Mouse (Mus musculus): ENCODE data around the gene Rnf144b. TPM values are rescaled to one million over a fixed set of nuclear protein-coding genes. Genes with fewer than 3 reads are reported as not detected.

Gene Rnf144b
- 1.5 and 1.7 TPM in 2 replicates for polyA plus RNA-seq (2015; fragmentation: Nextera tagmentation; extraction: Ambion mirVana)

DNA sequence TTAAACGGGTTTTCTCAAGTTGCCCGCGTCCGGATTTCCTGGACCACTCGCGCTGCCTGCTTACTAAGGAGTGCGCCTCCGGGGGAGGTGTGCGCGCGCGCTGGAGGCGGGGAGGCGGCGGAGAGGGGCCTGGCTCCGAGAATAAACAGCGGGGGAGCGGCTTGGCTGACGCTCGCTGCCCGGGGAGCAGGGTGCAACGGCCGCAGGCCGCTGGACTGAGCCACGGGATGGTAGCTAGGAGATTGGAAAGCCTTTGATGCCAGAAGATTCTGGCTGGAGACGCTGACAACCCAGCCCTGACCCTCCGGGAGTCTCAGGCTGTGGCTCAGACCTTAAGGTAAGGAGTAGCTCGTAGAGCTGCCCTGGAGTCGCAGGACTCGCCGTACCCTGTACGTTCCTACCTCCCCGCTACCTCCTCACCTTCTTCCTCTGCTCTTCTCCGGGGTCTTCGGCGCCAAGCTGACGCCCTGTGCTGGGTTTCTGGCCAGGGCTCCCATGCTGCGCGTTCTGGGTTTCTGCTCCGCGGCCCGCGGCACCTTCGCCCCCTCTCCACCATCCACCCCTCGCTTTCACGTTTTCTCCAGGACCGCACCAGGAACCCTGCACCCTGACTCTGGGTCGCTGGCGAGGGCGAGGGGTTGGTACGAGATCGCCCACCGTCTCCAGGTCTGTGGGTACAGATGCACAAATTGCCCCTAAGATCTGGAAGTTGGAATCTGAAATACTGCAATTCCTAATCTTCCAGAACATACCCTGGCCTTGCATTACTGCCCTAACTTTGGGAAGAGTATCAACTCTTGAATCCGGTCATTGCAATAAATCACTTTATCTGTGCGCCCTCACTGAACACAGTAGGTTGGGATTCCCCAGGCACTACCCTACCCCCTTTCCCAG lies at the start of gene Rnf144b:
Gene Rnf144b, plus strand, starts transcription at position 120 of the 894 bp plus-strand sequence.
- H3K9ac ChIP-seq, result peak within 1 kb of the TSS; percentile 73
- peak within 1 kb of the TSS; percentile 67 for H3K27ac ChIP-seq
- peaks cover 31% of the 10 kb centered on the region for H3K4me1 ChIP-seq (replicated peaks)
- peak within 1 kb of the TSS; percentile 74 for H3K4me3 ChIP-seq
- ATAC-seq (replicated peaks; ENCODE audit: insufficient number of reproducible peaks, insufficient read depth, low FRiP score, low read depth), result peak; percentile 78
- no peaks in the 10 kb centered on the region for H3K9me3 ChIP-seq (replicated peaks)
- 3% methylated on average over 55 of the region's 55 CpGs for WGBS
- H3K27me3 ChIP-seq, result no peaks in the 10 kb centered on the region
- peak within 1 kb of the TSS; percentile 97 for H3K4me2 ChIP-seq
- no peaks in the 10 kb centered on the region for H3K36me3 ChIP-seq

DNA sequence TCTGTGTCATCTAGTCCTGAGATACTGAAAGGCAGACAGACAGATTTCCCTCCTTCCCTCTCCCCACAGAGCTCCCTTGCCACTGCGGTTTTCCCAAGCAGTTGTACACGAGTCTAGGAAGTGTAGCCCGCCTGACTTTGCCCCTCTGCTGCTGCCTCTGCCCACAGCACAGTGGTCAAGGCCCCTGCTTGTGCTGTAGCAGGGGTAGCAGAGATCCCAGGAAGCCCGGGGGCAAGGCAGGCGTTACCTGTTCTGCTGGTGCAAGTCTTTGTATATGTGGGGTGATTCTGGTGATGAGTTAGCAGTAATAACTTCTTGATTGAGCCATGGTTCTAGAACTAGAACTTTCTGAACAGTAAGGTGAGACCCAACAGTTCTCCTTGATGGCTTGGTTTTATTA lies 46.3 kb upstream of the Rnf144b start:
- Histone ChIP-seq H3K4me2 (no peak overlapping the region), H3K27ac (no peak overlapping the region), H3K36me3 (peaks cover 29% of the 10 kb centered on the region), H3K9me3 (replicated peaks) (no peaks in the 10 kb centered on the region), H3K4me3 (no peak overlapping the region), H3K9ac (no peak overlapping the region), H3K4me1 (replicated peaks) (no peaks in the 10 kb centered on the region), H3K27me3 (no peaks in the 10 kb centered on the region)
- 75% methylated on average over 5 of the region's 5 CpGs for WGBS
- ATAC-seq (replicated peaks; ENCODE audit: insufficient number of reproducible peaks, insufficient read depth, low FRiP score, low read depth), result no peak

- Histone ChIP-seq H3K36me3 (peaks cover 27% of the 10 kb centered on the region), H3K9me3 (replicated peaks) (no peaks in the 10 kb centered on the region), H3K9ac (no peak overlapping the region), H3K4me3 (no peak overlapping the region), H3K4me2 (no peak overlapping the region), H3K4me1 (replicated peaks) (no peaks in the 10 kb centered on the region), H3K27me3 (no peaks in the 10 kb centered on the region), H3K27ac (no peak overlapping the region)
- no peak for ATAC-seq (replicated peaks; ENCODE audit: insufficient number of reproducible peaks, insufficient read depth, low FRiP score, low read depth)
Measured at GRCm38 (mm10) chr13:47077367-47077766, 45.1 kb upstream of the Rnf144b start.

DNA sequence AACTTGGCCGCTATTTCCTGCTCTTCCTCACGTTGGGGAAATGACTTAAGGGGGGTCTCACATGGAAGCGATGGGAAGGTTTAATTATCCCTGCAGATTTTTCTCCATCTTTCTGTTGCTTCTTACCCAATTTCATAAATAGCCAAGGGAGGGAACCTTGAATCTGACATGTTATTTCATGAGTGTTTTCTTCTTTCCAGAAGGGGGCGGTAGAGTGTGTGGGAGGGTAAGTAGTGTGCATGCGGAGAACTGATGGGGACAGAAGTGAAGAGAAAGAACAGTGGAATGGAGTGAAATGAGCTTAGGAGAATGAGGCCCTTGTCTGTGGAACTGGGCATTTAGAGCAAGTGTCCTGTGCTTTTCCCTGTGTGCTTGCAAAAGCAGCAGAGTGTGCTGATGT lies 43.7 kb upstream of the Rnf144b start:
- Histone ChIP-seq H3K27me3 (no peaks in the 10 kb centered on the region), H3K36me3 (peaks cover 22% of the 10 kb centered on the region), H3K4me2 (no peak overlapping the region), H3K9ac (no peak overlapping the region), H3K4me3 (no peak overlapping the region), H3K9me3 (replicated peaks) (no peaks in the 10 kb centered on the region), H3K27ac (no peak overlapping the region), H3K4me1 (replicated peaks) (no peaks in the 10 kb centered on the region)
- no peak for ATAC-seq (replicated peaks; ENCODE audit: insufficient number of reproducible peaks, insufficient read depth, low FRiP score, low read depth)
- WGBS, result 72% methylated on average over 5 of the region's 5 CpGs

GRCm38 (mm10) chr13:47080905-47081505 lies 41.5 kb upstream of the Rnf144b start:
- WGBS, result 88% methylated on average over 4 of the region's 4 CpGs
- Histone ChIP-seq H3K27me3 (no peaks in the 10 kb centered on the region), H3K36me3 (peaks cover 22% of the 10 kb centered on the region), H3K27ac (no peak overlapping the region), H3K9ac (no peak overlapping the region), H3K4me3 (no peak overlapping the region), H3K9me3 (replicated peaks) (no peaks in the 10 kb centered on the region), H3K4me1 (replicated peaks) (no peaks in the 10 kb centered on the region), H3K4me2 (no peak overlapping the region)
- no peak for ATAC-seq (replicated peaks; ENCODE audit: insufficient number of reproducible peaks, insufficient read depth, low FRiP score, low read depth)

- no peak overlapping the region for H3K4me2 ChIP-seq
- no peaks in the 10 kb centered on the region for H3K27me3 ChIP-seq
- WGBS, result 84% methylated on average over 1 of the region's 1 CpGs
- no peaks in the 10 kb centered on the region for H3K4me1 ChIP-seq (replicated peaks)
- peaks cover 51% of the 10 kb centered on the region for H3K36me3 ChIP-seq
- H3K4me3 ChIP-seq, result no peak overlapping the region
- no peaks in the 10 kb centered on the region for H3K9me3 ChIP-seq (replicated peaks)
- no peak overlapping the region for H3K27ac ChIP-seq
- ATAC-seq (replicated peaks; ENCODE audit: insufficient number of reproducible peaks, insufficient read depth, low FRiP score, low read depth), result no peak
- no peak overlapping the region for H3K9ac ChIP-seq
Measured at GRCm38 (mm10) chr13:47088433-47088832, 34.0 kb upstream of the Rnf144b start.

DNA sequence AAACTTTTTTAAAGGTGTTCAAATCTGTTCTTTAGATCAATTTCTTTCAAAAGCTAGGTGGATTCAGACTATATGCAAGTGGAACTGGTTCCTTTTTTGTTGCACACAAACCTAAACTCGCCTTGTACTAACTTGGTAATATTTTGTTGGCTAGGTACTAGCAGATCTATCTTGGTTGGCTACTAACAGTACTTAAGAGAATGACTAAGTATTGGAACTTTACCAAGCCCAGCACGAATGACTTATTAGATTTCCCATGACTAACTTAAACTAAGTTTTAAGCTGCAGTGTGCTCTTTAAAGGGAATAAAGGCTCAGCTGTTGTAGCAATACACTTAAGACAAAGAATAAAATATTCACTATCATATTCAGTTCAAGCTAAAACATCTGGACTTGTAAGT lies 33.2 kb upstream of the Rnf144b start:
- ATAC-seq (replicated peaks; ENCODE audit: insufficient number of reproducible peaks, insufficient read depth, low FRiP score, low read depth), result no peak
- H3K4me3 ChIP-seq, result no peak overlapping the region
- H3K4me2 ChIP-seq, result no peak overlapping the region
- 79% methylated on average over 2 of the region's 2 CpGs for WGBS
- no peak overlapping the region for H3K27ac ChIP-seq
- H3K9ac ChIP-seq, result no peak overlapping the region
- H3K36me3 ChIP-seq, result peaks cover 58% of the 10 kb centered on the region
- no peaks in the 10 kb centered on the region for H3K9me3 ChIP-seq (replicated peaks)
- no peaks in the 10 kb centered on the region for H3K27me3 ChIP-seq
- H3K4me1 ChIP-seq (replicated peaks), result no peaks in the 10 kb centered on the region

DNA sequence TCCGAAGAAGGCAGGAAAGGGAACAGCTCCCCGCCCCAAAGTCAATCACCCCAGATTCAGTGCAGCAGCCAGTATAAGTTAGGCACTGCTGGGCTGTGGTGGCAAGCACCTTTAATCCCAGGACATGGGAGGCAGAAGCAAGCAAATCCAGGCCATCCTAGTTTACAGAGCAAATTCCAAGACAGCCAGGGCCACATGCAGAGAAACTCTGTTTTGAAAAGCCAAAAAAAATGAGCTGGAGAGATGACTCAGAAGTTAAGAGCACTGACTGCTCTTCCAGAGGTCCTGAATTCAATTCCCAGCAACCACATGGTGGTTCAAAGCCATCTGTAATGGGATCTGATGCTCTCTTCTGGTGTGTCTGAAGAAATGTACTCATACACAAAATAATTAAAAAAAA lies 28.7 kb upstream of the Rnf144b start:
- H3K4me3 ChIP-seq, result no peak overlapping the region
- WGBS, result 94% methylated on average over 2 of the region's 2 CpGs
- H3K4me2 ChIP-seq, result no peak overlapping the region
- peaks cover 54% of the 10 kb centered on the region for H3K36me3 ChIP-seq
- H3K4me1 ChIP-seq (replicated peaks), result peaks cover 12% of the 10 kb centered on the region
- no peak overlapping the region for H3K27ac ChIP-seq
- no peaks in the 10 kb centered on the region for H3K9me3 ChIP-seq (replicated peaks)
- no peak overlapping the region for H3K9ac ChIP-seq
- no peak for ATAC-seq (replicated peaks; ENCODE audit: insufficient number of reproducible peaks, insufficient read depth, low FRiP score, low read depth)
- no peaks in the 10 kb centered on the region for H3K27me3 ChIP-seq

DNA sequence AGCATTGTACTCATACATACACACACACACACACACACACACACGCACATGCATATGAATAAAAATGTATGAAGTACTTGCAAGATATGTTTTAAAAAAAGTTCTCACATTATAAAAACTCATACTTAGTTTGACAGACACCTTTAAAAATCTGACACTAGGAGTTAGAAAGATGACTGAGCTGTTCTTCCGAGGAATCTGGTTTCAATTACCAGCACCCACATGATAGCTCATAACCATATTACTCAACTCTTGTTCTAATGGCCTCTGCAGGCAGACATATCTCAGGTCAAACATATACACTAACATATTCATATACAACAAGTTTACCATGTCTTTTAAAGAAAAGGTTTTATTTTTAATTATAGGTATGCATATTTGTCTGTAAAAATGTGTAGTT lies 25.9 kb upstream of the Rnf144b start:
- ATAC-seq (replicated peaks; ENCODE audit: insufficient number of reproducible peaks, insufficient read depth, low FRiP score, low read depth), result no peak
- Histone ChIP-seq H3K9ac (no peak overlapping the region), H3K4me1 (replicated peaks) (peaks cover 12% of the 10 kb centered on the region), H3K27ac (no peak overlapping the region), H3K4me3 (no peak overlapping the region), H3K9me3 (replicated peaks) (no peaks in the 10 kb centered on the region), H3K27me3 (no peaks in the 10 kb centered on the region), H3K4me2 (no peak overlapping the region), H3K36me3 (peaks cover 56% of the 10 kb centered on the region)
- 90% methylated on average over 2 of the region's 2 CpGs for WGBS

- 76% methylated on average over 7 of the region's 7 CpGs for WGBS
- no peak for ATAC-seq (replicated peaks; ENCODE audit: insufficient number of reproducible peaks, insufficient read depth, low FRiP score, low read depth)
- Histone ChIP-seq H3K4me1 (replicated peaks) (peaks cover 26% of the 10 kb centered on the region), H3K4me2 (no peak overlapping the region), H3K9me3 (replicated peaks) (no peaks in the 10 kb centered on the region), H3K27me3 (no peaks in the 10 kb centered on the region), H3K36me3 (peaks cover 40% of the 10 kb centered on the region), H3K4me3 (no peak overlapping the region), H3K9ac (no peak overlapping the region), H3K27ac (no peak overlapping the region)
Measured at GRCm38 (mm10) chr13:47099265-47099664, 23.2 kb upstream of the Rnf144b start.

DNA sequence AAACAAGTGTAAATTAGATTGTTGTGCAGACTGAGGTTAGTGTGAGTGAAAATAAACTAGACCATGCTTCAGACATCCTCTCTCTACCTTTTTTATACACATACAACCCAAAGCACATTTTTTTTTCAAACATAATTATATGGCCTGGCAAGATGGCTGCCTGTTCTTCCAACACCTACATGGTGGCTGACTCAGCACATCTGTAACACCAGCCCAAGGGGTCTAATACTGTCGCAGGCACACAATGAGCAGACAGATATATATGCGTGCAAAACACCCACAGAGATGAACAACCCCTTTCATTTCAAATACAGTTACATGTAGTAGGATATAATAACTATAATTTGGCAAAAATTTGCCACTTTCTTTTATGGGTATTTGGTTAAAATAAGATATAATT lies 21.9 kb upstream of the Rnf144b start:
- 87% methylated on average over 2 of the region's 2 CpGs for WGBS

More for the DNA sequence above, 21.9 kb upstream of the Rnf144b start:
- H3K9ac ChIP-seq, result no peak overlapping the region
- H3K27ac ChIP-seq, result no peak overlapping the region
- H3K27me3 ChIP-seq, result no peaks in the 10 kb centered on the region
- H3K36me3 ChIP-seq, result peaks cover 37% of the 10 kb centered on the region
- no peaks in the 10 kb centered on the region for H3K9me3 ChIP-seq (replicated peaks)
- H3K4me3 ChIP-seq, result no peak overlapping the region
- ATAC-seq (replicated peaks; ENCODE audit: insufficient number of reproducible peaks, insufficient read depth, low FRiP score, low read depth), result no peak
- H3K4me1 ChIP-seq (replicated peaks), result peaks cover 22% of the 10 kb centered on the region
- no peak overlapping the region for H3K4me2 ChIP-seq

Data from heart, embryonic 15.5 days (tissue).